ENCODE assay signal across 18 mouse cellular contexts in genomic region chr4:119259344-119260254, GRCm38 (mm10). TPM values are rescaled to one million over a fixed set of nuclear protein-coding genes. Genes with fewer than 3 reads are reported as not detected.
DNase-seq lines count a peak whose midpoint lies in the region; ATAC-seq and TF ChIP-seq lines count a peak whose summit lies in the region.
"Had no signal": no experiment of that assay in that cellular context is flagged by ENCODE, and none has a peak within 500 bp of the region (broad histone marks: within the 10 kb centered on the region; RNA-seq: fewer than 3 reads in every experiment).

No protein-coding gene starts in this region.

- TF ChIP-seq RAD21 in CH12.LX (IDR thresholded peaks at IDR 0.05; ENCODE audit: low read depth, low read length): no peak

- TF ChIP-seq EP300 in CH12.LX (IDR thresholded peaks at IDR 0.05; ENCODE audit: low read length): no peak

- no peak overlapping the region for H3K4me3 ChIP-seq in heart, embryonic 11.5 days (ENCODE audit: low read depth, low read length)
- H3K4me3 ChIP-seq in left cerebral cortex, adult 2 months: no peak overlapping the region
- no peak overlapping the region for H3K4me3 ChIP-seq in CH12.LX (replicated peaks in 1 of 3; ENCODE audit: low read depth in 2 of 3, low read length in 2 of 3, poor library complexity in 1 of 3)
- H3K4me3 ChIP-seq: embryonic facial prominence, embryonic 12.5 days; heart, embryonic 13.5 days; hindbrain, embryonic 15.5 days; limb, embryonic 13.5 days had no signal

- TF ChIP-seq POLR2A in CH12.LX (IDR thresholded peaks at IDR 0.05; ENCODE audit: low read depth, low read length): no peak

- H3K27me3 ChIP-seq in heart, embryonic 11.5 days (ENCODE audit: control insufficient read depth, insufficient read depth, low read length): no peaks in the 10 kb centered on the region
- no peaks in the 10 kb centered on the region for H3K27me3 ChIP-seq in CH12.LX (replicated peaks)
- H3K27me3 ChIP-seq: embryonic facial prominence, embryonic 12.5 days; heart, embryonic 13.5 days; hindbrain, embryonic 15.5 days; limb, embryonic 13.5 days had no signal

- intact Hi-C loops in heart, postnatal 14 days (cut with DNase I): loop anchor here (5.0 kb wide), 1 partner anchor 408 kb away; no protein-coding TSS in a partner anchor
- intact Hi-C loops in left cerebral cortex, adult 2 months (cut with DNase I): no loop called here
- intact Hi-C loops in left cerebral cortex, postnatal 10 days (cut with DNase I): no loop called here

- 0 out of 2 replicates have a peak, but pooled peaks cover 2% of the 10 kb centered on the region for H3K4me1 ChIP-seq in heart, embryonic 11.5 days (ENCODE audit: control insufficient read depth, insufficient read depth, low read length)
- peaks cover 8 to 26% of the 10 kb centered on the region in 2 experiments for H3K4me1 ChIP-seq in CH12.LX (ENCODE audit: control insufficient read depth in 1 of 2, insufficient read depth in 2 of 2)

- H3K4me2 ChIP-seq in heart, embryonic 11.5 days: no peak overlapping the region
- no peak overlapping the region for H3K4me2 ChIP-seq in CH12.LX (ENCODE audit: insufficient read depth, low read depth, poor library complexity, severe bottlenecking)
- H3K4me2 ChIP-seq: embryonic facial prominence, embryonic 12.5 days; heart, embryonic 13.5 days; hindbrain, embryonic 15.5 days; limb, embryonic 13.5 days had no signal

- peak; percentile 7; the same call in 1 of the 2 replicates for TF ChIP-seq CTCF in left cerebral cortex, adult 2 months (IDR thresholded peaks at IDR 0.05)
- peak in 1 of 2 experiments; percentile 45; a peak in 2 of 4 replicates for TF ChIP-seq CTCF in CH12.LX (conservative IDR thresholded peaks at IDR 0.05 in 1 of 2, IDR thresholded peaks at IDR 0.05 in 1 of 2; ENCODE audit: low read depth in 2 of 2, low read length in 2 of 2)

- no peak overlapping the region for H3K27ac ChIP-seq in heart, embryonic 11.5 days (ENCODE audit: low read depth, low read length)
- no peak overlapping the region for H3K27ac ChIP-seq in left cerebral cortex, adult 2 months
- H3K27ac ChIP-seq in CH12.LX (ENCODE audit: insufficient read depth, low read depth): no peak overlapping the region
- H3K27ac ChIP-seq: embryonic facial prominence, embryonic 12.5 days; heart, embryonic 13.5 days; hindbrain, embryonic 15.5 days; limb, embryonic 13.5 days; macrophage had no signal

- H3K36me3 ChIP-seq in heart, embryonic 11.5 days (ENCODE audit: control insufficient read depth, insufficient read depth, low read length): no peaks in the 10 kb centered on the region
- H3K36me3 ChIP-seq in CH12.LX (replicated peaks in 1 of 2; ENCODE audit: control insufficient read depth in 1 of 2, insufficient read depth in 1 of 2, low read length in 1 of 2): no peaks in the 10 kb centered on the region
- H3K36me3 ChIP-seq: embryonic facial prominence, embryonic 12.5 days; heart, embryonic 13.5 days; hindbrain, embryonic 15.5 days; limb, embryonic 13.5 days had no signal

- H3K79me2 ChIP-seq in CH12.LX (replicated peaks; ENCODE audit: control insufficient read depth, extremely low read depth, insufficient read depth, poor library complexity, severe bottlenecking): no peaks in the 10 kb centered on the region

- peak; percentile 25; the same call in 1 of the 2 replicates for ATAC-seq in heart, embryonic 11.5 days (replicated peaks; ENCODE audit: insufficient number of reproducible peaks, low FRiP score, low TSS enrichment)

- in situ Hi-C loops in CH12.LX (cut with MboI; ENCODE audit: low pct_ligation_motif_present, low pct_unique_long_range_greater_than_20kb, low sequenced_read_pairs): loop anchor here (5.0 to 25.0 kb wide), 2 partner anchors 83 to 403 kb away; partner anchors contain the start of gene Guca2b

- no peak overlapping the region for H3K9ac ChIP-seq in heart, embryonic 11.5 days (ENCODE audit: low read depth, low read length)
- H3K9ac ChIP-seq in CH12.LX (ENCODE audit: insufficient read depth, low read depth): no peak overlapping the region
- H3K9ac ChIP-seq: embryonic facial prominence, embryonic 12.5 days; heart, embryonic 13.5 days; hindbrain, embryonic 15.5 days had no signal

- no peak for DNase-seq in heart, postnatal 14 days
- no peak for DNase-seq in left cerebral cortex, adult 2 months (ENCODE audit: extremely low spot score in 1 of 2, low spot score in 2 of 2)
- DNase-seq in left cerebral cortex, postnatal 10 days (ENCODE audit: extremely low spot score in 1 of 2, low spot score in 2 of 2): no peak
- DNase-seq in CH12.LX (ENCODE audit: extremely low read depth) (no peak), ZHBTc4 (ENCODE audit: low read depth, low spot score) (peak; percentile 76)
- DNase-seq in adrenal gland, postnatal 25 days: no peak
- DNase-seq in urinary bladder, adult 18-20 months (ENCODE audit: low spot score in 2 of 2): no peak
- DNase-seq: cerebellum, adult 11-12 months; kidney, postnatal 14 days had no signal

- no peaks in the 10 kb centered on the region for H3K9me3 ChIP-seq in heart, embryonic 11.5 days (replicated peaks; ENCODE audit: control insufficient read depth, low read length)
- no peaks in the 10 kb centered on the region for H3K9me3 ChIP-seq in CH12.LX (replicated peaks; ENCODE audit: low read length)
- H3K9me3 ChIP-seq: embryonic facial prominence, embryonic 12.5 days; heart, embryonic 13.5 days; hindbrain, embryonic 15.5 days; limb, embryonic 13.5 days had no signal

- WGBS in heart, embryonic 11.5 days (ENCODE audit: insufficient replicate concordance): 74% methylated on average over 15 of the region's 15 CpGs

- dilution Hi-C loops in CH12.LX (cut with MboI; ENCODE audit: extremely low pct_ligation_motif_present, extremely low pct_unique_long_range_greater_than_20kb, low sequenced_read_pairs): no loop called here

TF ChIP-seq in CH12.LX, 34 proteins besides CTCF, POLR2A, EP300 and RAD21:
- TF ChIP-seq KAT2A (IDR thresholded peaks at IDR 0.05; ENCODE audit: insufficient replicate concordance, low read length) (no peak), SIN3A (IDR thresholded peaks at IDR 0.05; ENCODE audit: low read length) (no peak), ETS1 (conservative IDR thresholded peaks at IDR 0.05; ENCODE audit: low read depth, low read length) (no peak), CHD1 (IDR thresholded peaks at IDR 0.05; ENCODE audit: low read depth, low read length) (no peak), JUND (conservative IDR thresholded peaks at IDR 0.05; ENCODE audit: low read depth, low read length) (no peak), MEF2A (IDR thresholded peaks at IDR 0.05; ENCODE audit: borderline replicate concordance, low read depth, low read length) (peak; percentile 36; the same call in 1 of the 2 replicates), ZC3H11A (IDR thresholded peaks at IDR 0.05; ENCODE audit: low read depth, low read length) (no peak), ZNF384 (IDR thresholded peaks at IDR 0.05; ENCODE audit: low read depth, low read length) (no peak)

RNA-seq across cellular contexts. Expression of gene Cldn19, which starts 4.4 kb away (rescaled TPM):
- not detected in 2 replicates for polyA plus RNA-seq in heart, embryonic 11.5 days (2014; fragmentation: Nextera tagmentation; extraction: Ambion mirVana)
- under 1 TPM in 1 of 2 experiments, not detected in 1; 0.36 TPM for total RNA-seq in heart, postnatal 14 days (2021)
- under 1 TPM; 0.18 to 0.30 TPM for total RNA-seq in left cerebral cortex, adult 2 months (2021)
- total RNA-seq in left cerebral cortex, postnatal 10 days (2021): under 1 TPM; 0.16 to 0.47 TPM
- not detected in 2 replicates for total RNA-seq in CH12.LX (2012; rRNA removed)
- not detected in 2 replicates for total RNA-seq in CH12.LX (2014; rRNA removed)
- 0.08 and 0.09 TPM in 2 replicates for polyA plus RNA-seq in CH12.LX (2012; ENCODE audit: insufficient read length, low read depth)
- total RNA-seq in adrenal gland, postnatal 25 days (2021): 0.21 TPM in 1 of 2 replicates, not detected in the other
- total RNA-seq: neutrophil, adult 5-6 weeks had no signal
- polyA plus RNA-seq: C2C12; heart, embryonic 13.5 days; macrophage had no signal

RNA-seq across cellular contexts. Expression of gene P3h1, which starts 26.9 kb away (rescaled TPM):
- polyA plus RNA-seq in heart, embryonic 11.5 days (2014; fragmentation: Nextera tagmentation; extraction: Ambion mirVana): 32.1 and 33.9 TPM in 2 replicates
- total RNA-seq in heart, postnatal 14 days (2021): 10 to 100 TPM; 18.1 to 19.5 TPM
- 1 to 10 TPM; 8.0 to 8.9 TPM for total RNA-seq in left cerebral cortex, adult 2 months (2021)
- total RNA-seq in left cerebral cortex, postnatal 10 days (2021): 1 to 10 TPM; 8.5 to 8.6 TPM
- total RNA-seq in CH12.LX (2012; rRNA removed) (11.3 and 14.8 TPM in 2 replicates), CH12.LX (2014; rRNA removed) (27.1 and 29.2 TPM in 2 replicates)
- 31.6 and 32.0 TPM in 2 replicates for polyA plus RNA-seq in CH12.LX (2012; ENCODE audit: insufficient read length, low read depth)
- 29.2 and 30.6 TPM in 2 replicates for total RNA-seq in adrenal gland, postnatal 25 days (2021)

RNA-seq across cellular contexts. Expression of gene AU022252, which starts 27.1 kb away (rescaled TPM):
- polyA plus RNA-seq in heart, embryonic 11.5 days (2014; fragmentation: Nextera tagmentation; extraction: Ambion mirVana): 33.2 and 34.7 TPM in 2 replicates
- 10 to 100 TPM; 21.1 to 23.4 TPM for total RNA-seq in heart, postnatal 14 days (2021)
- total RNA-seq in left cerebral cortex, adult 2 months (2021): 10 to 100 TPM; 28.5 to 30.4 TPM
- total RNA-seq in left cerebral cortex, postnatal 10 days (2021): 10 to 100 TPM; 32.3 to 35.4 TPM
- total RNA-seq in CH12.LX (2012; rRNA removed) (7.5 and 8.7 TPM in 2 replicates), CH12.LX (2014; rRNA removed) (12.7 and 13.5 TPM in 2 replicates)
- polyA plus RNA-seq in CH12.LX (2012; ENCODE audit: insufficient read length, low read depth): 15.4 and 18.8 TPM in 2 replicates
- total RNA-seq in adrenal gland, postnatal 25 days (2021): 27.9 and 28.1 TPM in 2 replicates

RNA-seq across cellular contexts. Expression of gene Ybx1, which starts 34.8 kb away (rescaled TPM):
- polyA plus RNA-seq in heart, embryonic 11.5 days (2014; fragmentation: Nextera tagmentation; extraction: Ambion mirVana): 769 and 780 TPM in 2 replicates
- total RNA-seq in heart, postnatal 14 days (2021): 100 to 1,000 TPM; 725 to 726 TPM
- 100 to 1,000 TPM; 191 to 223 TPM for total RNA-seq in left cerebral cortex, adult 2 months (2021)
- total RNA-seq in left cerebral cortex, postnatal 10 days (2021): 100 to 1,000 TPM; 812 to 832 TPM
- total RNA-seq in CH12.LX (2012; rRNA removed) (724 and 865 TPM in 2 replicates), CH12.LX (2014; rRNA removed) (901 and 989 TPM in 2 replicates)
- polyA plus RNA-seq in CH12.LX (2012; ENCODE audit: insufficient read length, low read depth): 2,139 and 2,246 TPM in 2 replicates
- 585 and 731 TPM in 2 replicates for total RNA-seq in adrenal gland, postnatal 25 days (2021)

RNA-seq across cellular contexts. Expression of gene Tmem269, which starts 41.6 kb away (rescaled TPM):
- polyA plus RNA-seq in heart, embryonic 11.5 days (2014; fragmentation: Nextera tagmentation; extraction: Ambion mirVana): not detected in 2 replicates
- total RNA-seq in heart, postnatal 14 days (2021): not detected
- total RNA-seq in left cerebral cortex, adult 2 months (2021): under 1 TPM; 0.44 to 0.57 TPM
- under 1 TPM; 0.28 to 0.30 TPM for total RNA-seq in left cerebral cortex, postnatal 10 days (2021)
- total RNA-seq in CH12.LX (2012; rRNA removed) (not detected in 2 replicates), CH12.LX (2014; rRNA removed) (0.16 TPM in 1 of 2 replicates, not detected in the other)
- 0.18 TPM in 1 of 2 replicates, not detected in the other for polyA plus RNA-seq in CH12.LX (2012; ENCODE audit: insufficient read length, low read depth)
- total RNA-seq in adrenal gland, postnatal 25 days (2021): not detected in 2 replicates
- total RNA-seq: neutrophil, adult 5-6 weeks had no signal
- polyA plus RNA-seq: C2C12; embryonic facial prominence, embryonic 12.5 days; forebrain, embryonic 11.5 days; heart, embryonic 13.5 days; macrophage had no signal
